Mouse (Mus musculus) thymus, adult 2 months (tissue): ENCODE data around the gene Efemp2. TPM values are rescaled to one million over a fixed set of nuclear protein-coding genes. Genes with fewer than 3 reads are reported as not detected.

ENCODE experiments used
- DNase-seq: peaks from one replicate; pipeline ENCODE4 v3.0.0; 2021
- H3K27ac ChIP-seq: fragments of 200-500 bp; 2 replicates; pipeline ENCODE4 v1.5.1; 2012; ENCODE audit warnings: low read length, control low read depth; ENCODE audit not compliant: control insufficient read depth, insufficient read depth
- H3K27me3 ChIP-seq: fragments of 200-500 bp; 2 replicates; pipeline ENCODE4 v1.6.1; 2012; ENCODE audit warnings: mild to moderate bottlenecking, low read length, moderate library complexity, mixed read lengths; ENCODE audit not compliant: control insufficient read depth, insufficient read depth
- H3K36me3 ChIP-seq: fragments of 200-500 bp; 2 replicates; pipeline ENCODE4 v1.6.1; 2012; ENCODE audit warnings: mild to moderate bottlenecking, low read length, moderate library complexity; ENCODE audit not compliant: control insufficient read depth, insufficient read depth
- H3K4me1 ChIP-seq: fragments of 200-500 bp; replicated peaks from 2 replicates; pipeline ENCODE4 v1.6.1; 2012; ENCODE audit warnings: low read length; ENCODE audit not compliant: control insufficient read depth, insufficient read depth
- H3K4me3 ChIP-seq: fragments of 200-500 bp; 2 replicates; pipeline ENCODE4 v1.5.1; 2012; ENCODE audit warnings: mild to moderate bottlenecking, low read length, control low read depth, moderate library complexity; ENCODE audit not compliant: control insufficient read depth, insufficient read depth
- CTCF ChIP-seq: fragments of 200-500 bp; IDR thresholded peaks from 2 replicates; pipeline ENCODE4 v1.5.1; 2012; ENCODE audit warnings: mild to moderate bottlenecking, control low read depth, low read length, moderate library complexity, borderline replicate concordance; ENCODE audit not compliant: control insufficient read depth, poor library complexity, insufficient read depth; ENCODE audit errors: extremely low read depth
- POLR2A ChIP-seq: fragments of 200-500 bp; IDR thresholded peaks from 2 replicates; pipeline ENCODE4 v1.6.1; 2012; ENCODE audit warnings: mild to moderate bottlenecking, low read length, control low read depth, moderate library complexity; ENCODE audit not compliant: control insufficient read depth, poor library complexity, insufficient read depth; ENCODE audit errors: extremely low read depth
- WGBS: fragments of 180-500 bp; shearing (Covaris S2); methylation state at CpG from one replicate; pipeline ENCODE4 v1.1.7; 2018; 5-methylcytosine and 5-hydroxymethylcytosine counted together
- polyA plus RNA-seq: library from polyadenylated mRNA; depleted of rRNA; stranded (reverse); fragments of >200 nt; gene quantifications from 2 replicates; pipeline ENCODE4 v1.2.3, GENCODE M21; 2012; rRNA removed

Efemp2 gene
- polyA plus RNA-seq, 1 experiment: 21.6 TPM

GRCm38 (mm10) chr19:5530138-5530524, 56.4 kb downstream of the Efemp2 start:
- Histone ChIP-seq H3K36me3 (no peaks in the 10 kb centered on the region), H3K4me3 (no peak overlapping the region), H3K27ac (no peak overlapping the region), H3K27me3 (no peaks in the 10 kb centered on the region), H3K4me1 (peaks cover 10% of the 10 kb centered on the region)
- TF ChIP-seq CTCF (no peak), POLR2A (no peak)
- 88% methylated on average over 7 of the region's 7 CpGs for WGBS
- DNase-seq: no peak

Other genes starting within 250 kb of the Efemp2 start
- gene Pacs1, start 200.8 kb upstream of the Efemp2 start, polyA plus RNA-seq: 58.9 and 64.9 TPM in 2 replicates
- 213 and 250 TPM in 2 replicates for gene Sf3b2, start 178.5 kb upstream of the Efemp2 start, polyA plus RNA-seq
- gene Gal3st3, start 175.6 kb upstream of the Efemp2 start, polyA plus RNA-seq: 4.8 and 6.3 TPM in 2 replicates
- not detected in 2 replicates for gene Catsper1, start 138.2 kb upstream of the Efemp2 start, polyA plus RNA-seq
- gene Cst6, start 124.4 kb upstream of the Efemp2 start, polyA plus RNA-seq: 60.2 and 101 TPM in 2 replicates
- 50.0 and 51.3 TPM in 2 replicates for gene Eif1ad, start 107.2 kb upstream of the Efemp2 start, polyA plus RNA-seq
- 294 and 314 TPM in 2 replicates for gene Banf1, start 106.8 kb upstream of the Efemp2 start, polyA plus RNA-seq
- gene Sart1, start 85.3 kb upstream of the Efemp2 start, polyA plus RNA-seq: 41.6 and 48.9 TPM in 2 replicates
- 0.14 and 0.59 TPM in 2 replicates for gene Tsga10ip, start 71.4 kb upstream of the Efemp2 start, polyA plus RNA-seq
- 112 and 133 TPM in 2 replicates for gene Drap1, start 49.0 kb upstream of the Efemp2 start, polyA plus RNA-seq
- gene AI837181, start 48.8 kb upstream of the Efemp2 start, polyA plus RNA-seq: 145 and 149 TPM in 2 replicates
- gene Fosl1, start 26.4 kb upstream of the Efemp2 start, polyA plus RNA-seq: 0.16 TPM in 1 of 2 replicates, not detected in the other
- gene Ccdc85b, start 16.1 kb upstream of the Efemp2 start, polyA plus RNA-seq: 8.1 and 8.2 TPM in 2 replicates
- gene Fibp, start 13.3 kb upstream of the Efemp2 start, polyA plus RNA-seq: 142 and 157 TPM in 2 replicates
- 49.1 and 54.3 TPM in 2 replicates for gene Ctsw, start 5.4 kb upstream of the Efemp2 start, polyA plus RNA-seq
- 127 and 149 TPM in 2 replicates for gene Mus81, start 14.4 kb downstream of the Efemp2 start, polyA plus RNA-seq
- gene Cfl1, start 16.5 kb downstream of the Efemp2 start, polyA plus RNA-seq: 1,557 and 1,580 TPM in 2 replicates
- 3.3 and 3.5 TPM in 2 replicates for gene 1700020D05Rik, start 29.8 kb downstream of the Efemp2 start, polyA plus RNA-seq
- 20.0 and 22.6 TPM in 2 replicates for gene Snx32, start 36.6 kb downstream of the Efemp2 start, polyA plus RNA-seq
- gene Ovol1, start 86.7 kb downstream of the Efemp2 start, polyA plus RNA-seq: 1.4 and 1.9 TPM in 2 replicates
- 35.0 and 38.9 TPM in 2 replicates for gene Ap5b1, start 94.1 kb downstream of the Efemp2 start, polyA plus RNA-seq
- 87.0 and 96.5 TPM in 2 replicates for gene Rnaseh2c, start 127.9 kb downstream of the Efemp2 start, polyA plus RNA-seq
- 90.0 and 106 TPM in 2 replicates for gene Kat5, start 136.3 kb downstream of the Efemp2 start, polyA plus RNA-seq
- gene Rela, start 163.5 kb downstream of the Efemp2 start, polyA plus RNA-seq: 112 and 142 TPM in 2 replicates
- gene Sipa1, start 189.8 kb downstream of the Efemp2 start, polyA plus RNA-seq: 267 and 301 TPM in 2 replicates
- 141 and 144 TPM in 2 replicates for gene Map3k11, start 214.8 kb downstream of the Efemp2 start, polyA plus RNA-seq
- gene Pcnx3, start 215.0 kb downstream of the Efemp2 start, polyA plus RNA-seq: 421 and 455 TPM in 2 replicates
- gene Kcnk7, start 230.4 kb downstream of the Efemp2 start, polyA plus RNA-seq: 0.97 and 1.0 TPM in 2 replicates